26 mouse cellular contexts compared by ENCODE assay signal in the genomic region with DNA sequence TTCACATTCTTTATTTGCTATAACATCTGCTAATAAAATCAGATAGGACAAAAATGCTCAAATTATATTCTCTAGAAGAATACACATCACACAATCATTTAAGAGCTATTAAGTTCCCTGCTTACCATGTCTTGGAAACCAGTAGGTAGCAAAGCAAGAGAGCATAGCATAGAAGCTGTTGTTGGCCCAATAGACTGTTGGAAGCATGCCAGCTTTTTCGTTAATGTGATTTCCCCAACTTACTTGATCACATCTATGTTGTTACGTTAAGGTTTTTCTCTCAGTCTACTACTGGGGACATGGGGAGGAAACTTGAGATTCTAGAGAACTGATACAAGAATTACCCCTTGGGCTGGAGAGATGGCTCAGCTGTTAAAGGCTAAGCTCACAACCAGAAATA.
"Had no signal": no experiment of that assay in that cellular context is flagged by ENCODE, and none has a peak within 500 bp of the region (broad histone marks: within the 10 kb centered on the region; RNA-seq: fewer than 3 reads in every experiment).

No protein-coding gene starts in this region.

- H3K27me3 ChIP-seq: heart, embryonic 12.5 days; hindbrain, embryonic 15.5 days; intestine, embryonic 15.5 days; limb, embryonic 12.5 days; liver, embryonic 13.5 days had no signal

- H3K36me3 ChIP-seq: heart, embryonic 10.5 days; heart, embryonic 12.5 days; hindbrain, embryonic 10.5 days; hindbrain, embryonic 12.5 days; hindbrain, embryonic 15.5 days; intestine, embryonic 15.5 days; limb, embryonic 10.5 days; limb, embryonic 12.5 days; liver, embryonic 13.5 days had no signal

- DNase-seq: gastrocnemius, adult 2 months; gastrocnemius, postnatal 10 days; gastrocnemius, postnatal 25 days; heart, adult 18-20 months; heart, postnatal 10 days; heart, postnatal 4 days; kidney, adult 18-20 months; kidney, adult 8-10 months; kidney, postnatal 10 days; kidney, postnatal 25 days; kidney, postnatal 4 days; liver; liver, embryonic 13.5 days had no signal

- H3K9me3 ChIP-seq: heart, embryonic 10.5 days; heart, embryonic 12.5 days; hindbrain, embryonic 10.5 days; hindbrain, embryonic 12.5 days; hindbrain, embryonic 15.5 days; intestine, embryonic 15.5 days; limb, embryonic 10.5 days; limb, embryonic 12.5 days; liver, embryonic 13.5 days had no signal

- H3K4me2 ChIP-seq: heart, embryonic 12.5 days; hindbrain, embryonic 12.5 days; hindbrain, embryonic 15.5 days; intestine, embryonic 15.5 days; limb, embryonic 12.5 days; liver, embryonic 11.5 days; liver, embryonic 13.5 days had no signal

- ATAC-seq: inflammation-experienced regulatory T-cells, adult 6 months; intestine, embryonic 15.5 days; intestine, postnatal 0 days had no signal

- H3K9ac ChIP-seq: heart, embryonic 12.5 days; hindbrain, embryonic 12.5 days; hindbrain, embryonic 15.5 days; intestine, embryonic 15.5 days; limb, embryonic 12.5 days; liver, embryonic 13.5 days had no signal

- H3K4me3 ChIP-seq: gastrocnemius, adult 2 months; heart, embryonic 10.5 days; heart, embryonic 12.5 days; hindbrain, embryonic 10.5 days; hindbrain, embryonic 12.5 days; hindbrain, embryonic 15.5 days; intestine, embryonic 15.5 days; layer of hippocampus, adult 2 months; left cerebral cortex, adult 2 months; limb, embryonic 10.5 days; limb, embryonic 12.5 days; liver, embryonic 13.5 days had no signal

- H3K27ac ChIP-seq: gastrocnemius, adult 2 months; heart, embryonic 10.5 days; hindbrain, embryonic 10.5 days; hindbrain, embryonic 12.5 days; hindbrain, embryonic 15.5 days; intestine, embryonic 15.5 days; layer of hippocampus, adult 2 months; left cerebral cortex, adult 2 months; limb, embryonic 10.5 days; limb, embryonic 12.5 days; liver, embryonic 13.5 days had no signal

- H3K4me1 ChIP-seq: intestine, embryonic 15.5 days; liver, embryonic 13.5 days had no signal
